Mouse (Mus musculus) embryonic facial prominence, embryonic 13.5 days (tissue): ENCODE results near the gene Spaca4. TPM values are rescaled to one million over a fixed set of nuclear protein-coding genes. Genes with fewer than 3 reads are reported as not detected.

Source experiments
- ATAC-seq: fragments of 200-750 bp; cut with Nextera tagmentation; 2 replicates; pipeline ENCODE4 v1.8.0; 2017; ENCODE audit warnings: low read depth; ENCODE audit not compliant: insufficient number of reproducible peaks, insufficient read depth, low FRiP score, low TSS enrichment
- H3K27ac ChIP-seq: fragments of 300-500 bp; sonication (generic); 2 replicates; pipeline ENCODE4 v1.5.1; 2015; ENCODE audit warnings: moderate library complexity, mild to moderate bottlenecking, inconsistent platforms
- H3K27me3 ChIP-seq: fragments of 300-500 bp; sonication (generic); 2 replicates; pipeline ENCODE4 v1.6.1; 2015; ENCODE audit warnings: mild to moderate bottlenecking, inconsistent platforms
- H3K36me3 ChIP-seq: fragments of 300-500 bp; sonication (generic); 2 replicates; pipeline ENCODE4 v1.6.1; 2015; ENCODE audit warnings: mild to moderate bottlenecking, inconsistent platforms
- H3K4me1 ChIP-seq: fragments of 300-500 bp; sonication (generic); 2 replicates; pipeline ENCODE4 v1.6.1; 2015; ENCODE audit warnings: inconsistent platforms
- H3K4me2 ChIP-seq: fragments of 300-500 bp; sonication (generic); 2 replicates; pipeline ENCODE4 v1.6.1; 2015; ENCODE audit warnings: moderate library complexity, mild to moderate bottlenecking, inconsistent platforms
- H3K4me3 ChIP-seq: fragments of 300-500 bp; sonication (generic); 2 replicates; pipeline ENCODE4 v1.5.1; 2015; ENCODE audit warnings: mild to moderate bottlenecking, inconsistent platforms
- H3K9ac ChIP-seq: fragments of 300-500 bp; sonication (generic); 2 replicates; pipeline ENCODE4 v1.6.1; 2015; ENCODE audit warnings: mild to moderate bottlenecking, inconsistent platforms
- H3K9me3 ChIP-seq: fragments of 300-500 bp; sonication (generic); 2 replicates; pipeline ENCODE4 v1.6.1; 2016; ENCODE audit warnings: inconsistent platforms
- WGBS: fragments of 180-500 bp; shearing (Covaris S2); methylation state at CpG from one replicate; pipeline ENCODE4 v1.1.7; 2015; ENCODE audit warnings: mixed read lengths; 5-methylcytosine and 5-hydroxymethylcytosine counted together
- polyA plus RNA-seq: library from polyadenylated mRNA; unstranded; fragments of >200 nt; fragmentation: Nextera tagmentation; extraction: Ambion mirVana; gene quantifications from 2 replicates; pipeline ENCODE4 v1.2.1, GENCODE M21; 2015

Spaca4 gene
- polyA plus RNA-seq, 1 experiment from 2014 or later = not detected

DNA sequence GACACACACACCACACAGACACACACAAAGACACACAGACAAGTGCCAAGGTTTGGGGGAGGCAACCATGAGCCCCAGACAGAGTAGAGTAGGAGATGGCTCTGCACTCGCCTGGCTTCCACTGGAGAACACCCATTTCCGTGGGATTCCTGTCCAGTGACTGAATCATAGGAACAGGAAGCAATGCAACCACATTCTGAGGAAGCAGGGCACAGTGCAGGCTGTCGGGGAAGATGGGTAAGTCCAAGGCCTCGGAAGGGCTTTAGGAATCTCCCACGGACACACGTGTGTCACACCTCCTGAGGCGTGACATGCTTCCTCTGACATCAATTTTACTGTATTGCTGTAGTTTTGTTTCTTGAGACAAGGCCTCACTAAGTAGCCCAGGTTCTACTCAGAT, 22.5 kb upstream of the Spaca4 start:
- no peak overlapping the region for H3K4me2 ChIP-seq
- 81% methylated on average over 7 of the region's 7 CpGs for WGBS
- no peak overlapping the region for H3K9ac ChIP-seq

DNA sequence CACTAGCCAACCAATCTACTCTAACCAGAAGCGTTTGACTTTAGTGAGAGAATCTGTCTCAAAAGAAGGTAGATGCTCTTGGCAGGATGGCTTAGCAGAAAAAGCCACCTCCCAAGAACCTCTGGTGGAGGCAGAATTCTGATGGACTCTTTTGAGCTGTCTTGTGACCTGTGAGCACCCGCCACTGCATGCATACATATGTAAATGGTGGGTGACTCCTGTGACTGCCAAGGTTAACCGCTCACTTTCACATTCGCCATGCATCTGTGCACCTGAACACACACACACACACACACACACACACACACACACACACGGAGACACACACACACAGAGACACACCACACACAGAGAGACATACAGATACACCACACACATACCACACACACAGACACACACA, 21.8 kb upstream of the Spaca4 start:
- Histone ChIP-seq H3K4me3 (no peak overlapping the region), H3K4me2 (no peak overlapping the region), H3K36me3 (no peaks in the 10 kb centered on the region), H3K27ac (no peak overlapping the region), H3K4me1 (0 out of 2 replicates have a peak, but pooled peaks cover 4% of the 10 kb centered on the region), H3K9me3 (no peaks in the 10 kb centered on the region), H3K27me3 (no peaks in the 10 kb centered on the region), H3K9ac (no peak overlapping the region)
- ATAC-seq = no peak
- whole genome bisulfite sequencing = 88% methylated on average over 5 of the region's 5 CpGs

More for the DNA sequence above, 22.5 kb upstream of the Spaca4 start:
- Histone ChIP-seq H3K27ac (no peak overlapping the region), H3K4me1 (0 out of 2 replicates have a peak, but pooled peaks cover 2% of the 10 kb centered on the region), H3K9me3 (no peaks in the 10 kb centered on the region), H3K4me3 (no peak overlapping the region), H3K36me3 (no peaks in the 10 kb centered on the region), H3K27me3 (no peaks in the 10 kb centered on the region)
- ATAC-seq = no peak

DNA sequence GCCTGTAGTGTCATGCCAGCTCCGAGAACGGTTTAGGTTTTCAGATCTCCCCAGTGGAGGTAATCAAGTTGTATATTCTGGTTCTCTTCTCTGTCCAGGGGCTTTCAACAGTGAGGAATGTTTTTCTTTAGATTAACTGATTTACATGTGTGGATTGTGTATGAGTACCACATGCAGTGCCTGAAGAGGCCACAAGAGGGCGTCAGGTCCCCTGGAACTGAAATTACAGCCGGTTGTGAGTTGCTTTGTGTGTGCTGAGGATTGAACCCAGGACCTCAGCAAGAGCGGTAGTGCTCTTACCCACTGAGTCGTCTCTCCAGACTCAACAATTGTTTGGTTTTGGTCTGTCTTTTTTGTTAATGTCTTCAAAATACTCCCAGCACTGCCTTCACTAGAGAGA, 20.9 kb upstream of the Spaca4 start:
- 61% methylated on average over 6 of the region's 6 CpGs for WGBS
- Histone ChIP-seq H3K4me3 (no peak overlapping the region), H3K4me1 (peaks cover 8% of the 10 kb centered on the region; the same call in 1 of the 2 replicates), H3K4me2 (no peak overlapping the region), H3K9me3 (no peaks in the 10 kb centered on the region), H3K27me3 (no peaks in the 10 kb centered on the region), H3K27ac (no peak overlapping the region), H3K9ac (no peak overlapping the region), H3K36me3 (no peaks in the 10 kb centered on the region)
- ATAC-seq = no peak

DNA sequence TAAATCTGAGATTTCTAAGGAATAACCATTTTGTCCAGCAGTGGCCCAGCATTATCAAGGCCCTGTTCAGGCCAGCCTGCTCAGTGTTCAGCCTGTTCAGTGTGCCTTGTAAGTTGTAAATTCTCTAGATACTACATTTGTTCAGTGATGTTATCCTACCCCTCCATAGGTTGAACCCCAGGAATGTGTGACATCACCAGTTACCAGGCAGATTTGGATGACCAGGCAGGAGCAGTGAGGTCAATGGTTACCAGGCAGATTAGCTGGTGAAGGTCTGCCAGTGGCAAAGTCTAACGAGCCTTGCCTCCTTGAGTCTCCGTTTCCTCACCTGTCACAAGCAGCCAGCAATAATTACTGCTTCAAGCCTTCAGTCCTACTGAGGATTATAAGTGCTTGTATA, 18.8 kb upstream of the Spaca4 start:
- H3K36me3 ChIP-seq = no peaks in the 10 kb centered on the region
- H3K27ac ChIP-seq = no peak overlapping the region
- no peak overlapping the region for H3K9ac ChIP-seq
- H3K4me1 ChIP-seq = peaks cover 6% of the 10 kb centered on the region; the same call in 1 of the 2 replicates
- no peaks in the 10 kb centered on the region for H3K9me3 ChIP-seq
- no peaks in the 10 kb centered on the region for H3K27me3 ChIP-seq
- H3K4me2 ChIP-seq = no peak overlapping the region
- ATAC-seq = no peak
- H3K4me3 ChIP-seq = no peak overlapping the region
- WGBS = 33% methylated on average over 2 of the region's 2 CpGs

DNA sequence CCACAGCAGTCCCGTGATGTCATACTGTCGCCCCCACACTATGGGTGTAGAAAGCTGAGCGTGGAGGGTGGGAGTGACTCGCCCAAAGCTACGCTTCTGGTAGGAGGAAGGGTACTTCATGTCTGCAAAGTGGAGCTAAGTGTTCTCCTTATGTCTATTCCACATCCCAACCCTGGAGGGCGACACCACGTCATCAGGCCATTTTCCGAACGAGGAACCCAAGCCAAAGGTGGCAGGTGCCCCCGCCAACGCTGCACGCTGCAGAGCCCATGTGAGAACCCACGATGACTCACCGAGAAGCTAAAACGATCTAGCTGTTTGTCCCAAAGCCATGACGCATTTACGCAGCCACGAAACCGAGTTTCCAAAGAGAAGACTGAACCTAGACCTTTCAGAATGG, 16.7 kb upstream of the Spaca4 start:
- no peaks in the 10 kb centered on the region for H3K27me3 ChIP-seq
- H3K9ac ChIP-seq = peak overlapping the region; percentile 47
- ATAC-seq = no peak
- peak overlapping the region; percentile 29 for H3K4me3 ChIP-seq
- H3K9me3 ChIP-seq = no peaks in the 10 kb centered on the region
- WGBS = 34% methylated on average over 19 of the region's 19 CpGs
- peak overlapping the region; percentile 54 for H3K4me2 ChIP-seq
- peaks cover 6% of the 10 kb centered on the region; the same call in 1 of the 2 replicates for H3K4me1 ChIP-seq
- no peaks in the 10 kb centered on the region for H3K36me3 ChIP-seq
- no peak overlapping the region for H3K27ac ChIP-seq

DNA sequence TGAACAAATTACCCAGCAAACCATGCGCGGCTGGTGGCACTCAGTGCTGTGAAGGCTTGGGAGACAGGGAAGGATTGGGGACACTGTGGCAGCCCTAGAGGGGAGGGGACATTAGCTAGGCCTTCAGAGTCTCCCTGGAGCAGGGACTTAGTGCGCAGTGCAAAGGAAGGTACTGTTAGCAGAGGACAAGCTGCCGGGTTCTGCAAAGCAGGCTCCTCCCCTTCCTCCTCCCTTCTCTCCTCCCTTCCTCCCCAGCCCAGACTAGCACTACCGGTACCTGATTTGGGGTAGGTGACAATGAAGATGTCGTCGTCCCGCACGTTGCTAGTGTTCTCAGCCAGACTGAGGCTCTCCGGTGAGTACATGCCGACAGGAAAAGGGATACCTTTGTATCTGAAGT, 16.2 kb upstream of the Spaca4 start:
- Histone ChIP-seq H3K4me1 (peaks cover 6% of the 10 kb centered on the region; the same call in 1 of the 2 replicates), H3K36me3 (no peaks in the 10 kb centered on the region), H3K27ac (no peak overlapping the region), H3K9me3 (no peaks in the 10 kb centered on the region), H3K4me3 (peak overlapping the region; percentile 29), H3K4me2 (peak overlapping the region; percentile 54), H3K27me3 (no peaks in the 10 kb centered on the region), H3K9ac (peak overlapping the region; percentile 47; the same call in 1 of the 2 replicates)
- 28% methylated on average over 11 of the region's 11 CpGs for WGBS
- ATAC-seq = no peak

DNA sequence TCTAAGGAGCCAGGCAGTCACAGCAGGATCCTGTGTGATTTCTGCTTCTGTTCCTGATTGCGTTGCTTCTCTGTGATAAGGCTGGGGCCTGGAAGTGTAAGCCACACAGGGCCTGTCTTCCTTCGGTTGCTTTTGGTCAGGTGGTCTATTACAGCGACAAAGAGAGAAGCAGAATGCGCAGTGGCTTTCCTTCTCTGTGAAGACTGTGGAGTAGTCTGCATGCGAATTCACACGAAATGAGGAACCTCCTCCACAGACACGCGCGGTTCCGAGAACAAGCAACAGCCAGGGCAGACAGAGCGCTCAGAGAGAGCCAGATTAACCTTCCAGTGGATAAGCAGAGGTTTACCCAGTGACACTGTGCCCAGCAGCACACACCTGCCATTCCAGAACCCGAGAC, 15.7 kb upstream of the Spaca4 start:
- no peak overlapping the region for H3K9ac ChIP-seq
- no peak for ATAC-seq
- H3K4me1 ChIP-seq = peaks cover 6% of the 10 kb centered on the region; the same call in 1 of the 2 replicates
- H3K4me2 ChIP-seq = peak overlapping the region; percentile 54
- H3K9me3 ChIP-seq = no peaks in the 10 kb centered on the region
- no peaks in the 10 kb centered on the region for H3K27me3 ChIP-seq
- H3K4me3 ChIP-seq = peak overlapping the region; percentile 29; the same call in 1 of the 2 replicates
- H3K27ac ChIP-seq = no peak overlapping the region
- no peaks in the 10 kb centered on the region for H3K36me3 ChIP-seq
- WGBS = 79% methylated on average over 12 of the region's 12 CpGs

DNA sequence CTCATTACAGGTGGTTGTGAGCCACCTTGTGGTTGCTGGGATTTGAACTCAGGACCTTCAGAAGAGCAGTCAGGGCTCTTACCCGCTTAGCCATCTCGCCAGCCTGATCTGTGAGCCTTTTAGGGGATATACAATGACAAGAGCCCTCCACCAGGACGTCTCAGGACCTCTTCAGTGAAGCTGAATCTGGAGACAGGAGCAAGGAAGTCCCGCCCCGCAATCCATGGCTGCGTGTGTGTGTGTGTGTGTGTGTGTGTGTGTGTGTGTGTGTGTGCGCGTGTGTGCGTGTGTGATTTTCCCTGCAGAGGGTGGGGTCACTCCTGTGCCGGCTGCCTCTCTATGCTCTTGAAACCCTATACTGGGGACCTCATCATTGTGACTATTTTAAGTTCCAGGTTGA, 14.2 kb upstream of the Spaca4 start:
- 62% methylated on average over 9 of the region's 10 CpGs for WGBS
- no peak overlapping the region for H3K9ac ChIP-seq
- H3K4me1 ChIP-seq = peaks cover 6% of the 10 kb centered on the region; the same call in 1 of the 2 replicates
- H3K4me2 ChIP-seq = no peak overlapping the region
- no peaks in the 10 kb centered on the region for H3K9me3 ChIP-seq
- no peaks in the 10 kb centered on the region for H3K36me3 ChIP-seq
- H3K4me3 ChIP-seq = no peak overlapping the region
- no peak for ATAC-seq
- no peak overlapping the region for H3K27ac ChIP-seq
- H3K27me3 ChIP-seq = no peaks in the 10 kb centered on the region

DNA sequence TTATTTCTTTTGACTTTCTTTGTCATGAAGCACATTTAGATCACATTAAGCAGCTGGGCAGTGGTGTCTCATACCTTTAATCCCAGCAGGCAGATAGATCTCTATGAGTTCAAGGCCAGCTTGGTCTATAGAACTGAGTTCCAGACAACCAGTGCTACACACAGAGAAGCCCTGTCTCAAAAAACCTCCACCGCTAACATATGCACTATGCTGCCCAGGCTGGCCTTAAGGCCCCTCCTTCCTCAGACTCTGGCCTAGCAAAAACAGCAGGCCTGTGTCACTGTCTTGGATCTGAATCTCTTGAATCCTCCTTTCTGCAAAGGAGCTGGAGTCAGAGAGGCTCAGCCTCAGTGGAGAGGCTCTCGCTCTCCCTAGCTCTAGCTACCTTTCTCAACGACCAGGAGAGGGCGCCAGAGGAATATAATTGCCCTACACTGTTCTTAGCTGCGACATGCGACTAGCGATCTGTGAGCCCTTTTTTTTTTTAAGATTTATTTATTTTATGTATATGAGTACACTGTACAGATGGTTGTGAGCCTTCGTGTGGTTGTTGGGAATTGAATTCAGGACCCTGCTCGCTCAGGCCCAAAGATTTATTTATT, 13.7 kb upstream of the Spaca4 start:
- H3K4me3 ChIP-seq = no peak overlapping the region
- H3K36me3 ChIP-seq = no peaks in the 10 kb centered on the region
- H3K9me3 ChIP-seq = no peaks in the 10 kb centered on the region
- H3K9ac ChIP-seq = no peak overlapping the region
- no peaks in the 10 kb centered on the region for H3K27me3 ChIP-seq
- WGBS = 6% methylated on average over 9 of the region's 9 CpGs
- no peak overlapping the region for H3K4me2 ChIP-seq
- H3K4me1 ChIP-seq = peaks cover 6% of the 10 kb centered on the region; the same call in 1 of the 2 replicates
- peak; percentile 74; the same call in 1 of the 2 replicates for ATAC-seq
- H3K27ac ChIP-seq = no peak overlapping the region

DNA sequence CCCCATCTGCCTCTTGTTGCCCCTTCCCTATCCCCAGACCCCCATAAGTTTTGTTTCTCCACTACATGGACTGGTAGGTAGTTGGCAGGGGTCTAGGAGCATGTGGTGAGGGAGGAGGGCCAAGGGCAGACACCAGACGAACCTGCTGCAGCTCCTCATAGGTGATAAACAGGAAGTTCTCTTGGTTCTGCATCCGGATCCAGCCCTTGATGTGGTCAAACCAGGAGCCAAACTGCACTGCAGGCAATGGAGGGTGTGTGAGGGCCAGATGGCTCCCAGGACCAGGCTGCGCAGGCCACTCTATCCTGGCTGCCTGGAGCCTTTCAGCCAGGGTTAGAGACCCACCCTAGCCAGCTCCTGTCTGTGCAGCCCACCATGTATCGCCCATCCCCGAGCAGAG, 7.9 kb upstream of the Spaca4 start:
- H3K4me3 ChIP-seq = no peak overlapping the region
- peaks cover 12% of the 10 kb centered on the region; the same call in 1 of the 2 replicates for H3K36me3 ChIP-seq
- peaks cover 13% of the 10 kb centered on the region for H3K4me1 ChIP-seq
- H3K27ac ChIP-seq = no peak overlapping the region
- 85% methylated on average over 5 of the region's 5 CpGs for WGBS
- no peaks in the 10 kb centered on the region for H3K9me3 ChIP-seq
- no peaks in the 10 kb centered on the region for H3K27me3 ChIP-seq
- H3K4me2 ChIP-seq = no peak overlapping the region
- ATAC-seq = no peak
- H3K9ac ChIP-seq = no peak overlapping the region

DNA sequence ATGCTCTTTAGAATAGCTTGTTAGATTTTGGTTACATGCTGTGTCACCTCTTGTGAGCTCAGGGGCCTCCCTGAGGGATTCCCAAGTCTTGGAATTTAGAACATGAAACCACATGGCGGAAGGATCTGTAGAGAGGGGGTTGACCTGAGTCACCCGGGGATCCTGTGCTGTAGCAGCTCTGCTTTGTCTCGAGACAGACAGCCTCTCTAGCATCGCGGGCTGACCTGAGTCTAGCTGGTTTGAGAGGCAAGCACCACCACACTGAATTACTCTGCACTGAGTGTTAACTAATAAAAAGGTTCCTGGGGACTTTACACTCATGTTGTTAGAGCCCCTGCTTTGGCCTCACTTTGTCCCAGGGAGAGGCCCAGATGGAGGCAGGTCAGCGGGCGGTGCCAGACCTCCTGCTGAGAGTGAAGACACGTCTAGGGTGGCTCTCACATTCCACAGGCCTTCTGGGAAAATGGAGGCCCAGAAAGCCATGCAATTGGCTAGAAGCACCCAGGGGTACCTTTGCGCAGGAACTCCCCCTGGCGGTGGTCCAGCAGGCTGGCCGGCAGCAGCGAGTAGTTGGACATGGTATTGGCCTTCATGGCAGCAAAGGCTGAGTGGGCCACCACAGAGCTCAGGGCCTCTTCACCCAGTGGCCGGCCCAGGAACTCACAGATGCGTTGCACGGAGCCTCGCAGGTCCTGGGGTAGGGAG, 5.3 kb upstream of the Spaca4 start:
- no peak overlapping the region for H3K4me3 ChIP-seq
- peak overlapping the region; percentile 28; the same call in 1 of the 2 replicates for H3K27ac ChIP-seq
- H3K9ac ChIP-seq = peak overlapping the region; percentile 21; the same call in 1 of the 2 replicates
- peaks cover 35% of the 10 kb centered on the region for H3K36me3 ChIP-seq
- no peaks in the 10 kb centered on the region for H3K27me3 ChIP-seq
- no peak for ATAC-seq
- peak overlapping the region; percentile 7; the same call in 1 of the 2 replicates for H3K4me2 ChIP-seq
- H3K4me1 ChIP-seq = peaks cover 13% of the 10 kb centered on the region
- H3K9me3 ChIP-seq = no peaks in the 10 kb centered on the region
- WGBS = 15% methylated on average over 16 of the region's 16 CpGs

DNA sequence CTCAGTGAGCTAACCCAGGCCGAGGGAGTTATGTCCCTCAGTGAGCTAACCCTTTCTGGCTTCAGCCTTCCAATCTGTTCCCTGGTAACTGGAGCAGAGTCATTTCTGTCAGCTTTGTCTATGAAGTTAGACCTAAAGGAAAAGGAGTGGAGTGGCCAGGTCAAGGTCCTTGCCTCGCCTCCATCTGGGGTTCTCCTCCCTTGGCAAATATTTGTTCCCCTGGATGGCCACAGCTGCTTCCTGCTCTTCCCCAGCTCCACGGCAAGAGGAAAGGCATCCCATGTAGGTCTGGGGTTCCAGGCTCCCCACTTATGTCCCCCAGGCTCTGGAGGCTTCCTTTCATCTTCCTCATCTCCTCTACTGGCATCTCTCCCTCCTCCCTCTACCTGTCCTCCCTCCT, 2.0 kb upstream of the Spaca4 start:
- H3K27ac ChIP-seq = no peak overlapping the region
- H3K4me2 ChIP-seq = no peak overlapping the region
- WGBS = 83% methylated on average over 3 of the region's 3 CpGs
- H3K9ac ChIP-seq = no peak overlapping the region
- no peaks in the 10 kb centered on the region for H3K27me3 ChIP-seq
- H3K4me3 ChIP-seq = no peak overlapping the region
- peaks cover 13% of the 10 kb centered on the region for H3K4me1 ChIP-seq
- no peak for ATAC-seq
- H3K9me3 ChIP-seq = no peaks in the 10 kb centered on the region
- H3K36me3 ChIP-seq = peaks cover 68% of the 10 kb centered on the region
